24 mouse cellular contexts compared by ENCODE assay signal in genomic region chr14:34089796-34090195, GRCm38 (mm10). TPM values are rescaled to one million over a fixed set of nuclear protein-coding genes. Genes with fewer than 3 reads are reported as not detected.
"Had no signal": no experiment of that assay in that cellular context is flagged by ENCODE, and none has a peak within 500 bp of the region (broad histone marks: within the 10 kb centered on the region; RNA-seq: fewer than 3 reads in every experiment).

No protein-coding gene starts in this region.

- ATAC-seq: liver, embryonic 12.5 days; midbrain, embryonic 13.5 days had no signal

- H3K36me3 ChIP-seq: limb, embryonic 15.5 days; liver, embryonic 12.5 days; midbrain, embryonic 13.5 days; neural tube, embryonic 12.5 days had no signal

- H3K4me2 ChIP-seq: limb, embryonic 15.5 days; liver, embryonic 12.5 days; lung, embryonic 14.5 days; midbrain, embryonic 13.5 days; neural tube, embryonic 12.5 days had no signal

- H3K27me3 ChIP-seq: limb, embryonic 15.5 days; liver, embryonic 12.5 days; midbrain, embryonic 13.5 days; neural tube, embryonic 12.5 days had no signal

- H3K4me3 ChIP-seq: limb, embryonic 15.5 days; liver, embryonic 12.5 days; midbrain, embryonic 13.5 days; neural tube, embryonic 12.5 days had no signal

- DNase-seq: kidney, postnatal 14 days; lung, embryonic 14.5 days; lung, postnatal 10 days; retina, postnatal 1 day; right cerebral cortex, postnatal 4 days; spleen, adult 18-20 months; thymus, adult 18-20 months; thymus, postnatal 14 days had no signal

RNA-seq across cellular contexts. Expression of gene Anxa8, which starts 4.0 kb away (rescaled TPM):
- total RNA-seq: megakaryocyte-erythroid progenitor cell, adult 5-6 weeks had no signal
- polyA plus RNA-seq: liver, embryonic 12.5 days; macrophage; midbrain, embryonic 13.5 days had no signal

RNA-seq across cellular contexts. Expression of gene A630023A22Rik, which starts 12.8 kb away (rescaled TPM):
- total RNA-seq: layer of hippocampus, adult 8-10 months; layer of hippocampus, postnatal 14 days; left cerebral cortex, adult 18-20 months; left cerebral cortex, postnatal 14 days; megakaryocyte-erythroid progenitor cell, adult 5-6 weeks; neutrophil, adult 5-6 weeks had no signal
- polyA plus RNA-seq: kidney, embryonic 14.5 days; large intestine, adult 2 months; limb, embryonic 11.5 days; liver, embryonic 12.5 days; liver, embryonic 16.5 days; lung, embryonic 14.5 days; macrophage; midbrain, embryonic 13.5 days; neural tube, embryonic 12.5 days; stomach, embryonic 14.5 days had no signal

RNA-seq across cellular contexts. Expression of gene Antxrl, which starts 37.3 kb away (rescaled TPM):
- total RNA-seq: layer of hippocampus, adult 8-10 months; layer of hippocampus, postnatal 14 days; left cerebral cortex, adult 18-20 months; left cerebral cortex, postnatal 14 days; megakaryocyte-erythroid progenitor cell, adult 5-6 weeks; neutrophil, adult 5-6 weeks had no signal
- polyA plus RNA-seq: kidney, embryonic 14.5 days; large intestine, adult 2 months; limb, embryonic 11.5 days; limb, embryonic 15.5 days; liver, embryonic 12.5 days; liver, embryonic 16.5 days; lung, embryonic 14.5 days; macrophage; midbrain, embryonic 13.5 days; neural tube, embryonic 12.5 days; stomach, embryonic 14.5 days had no signal
